In the genomic region with DNA sequence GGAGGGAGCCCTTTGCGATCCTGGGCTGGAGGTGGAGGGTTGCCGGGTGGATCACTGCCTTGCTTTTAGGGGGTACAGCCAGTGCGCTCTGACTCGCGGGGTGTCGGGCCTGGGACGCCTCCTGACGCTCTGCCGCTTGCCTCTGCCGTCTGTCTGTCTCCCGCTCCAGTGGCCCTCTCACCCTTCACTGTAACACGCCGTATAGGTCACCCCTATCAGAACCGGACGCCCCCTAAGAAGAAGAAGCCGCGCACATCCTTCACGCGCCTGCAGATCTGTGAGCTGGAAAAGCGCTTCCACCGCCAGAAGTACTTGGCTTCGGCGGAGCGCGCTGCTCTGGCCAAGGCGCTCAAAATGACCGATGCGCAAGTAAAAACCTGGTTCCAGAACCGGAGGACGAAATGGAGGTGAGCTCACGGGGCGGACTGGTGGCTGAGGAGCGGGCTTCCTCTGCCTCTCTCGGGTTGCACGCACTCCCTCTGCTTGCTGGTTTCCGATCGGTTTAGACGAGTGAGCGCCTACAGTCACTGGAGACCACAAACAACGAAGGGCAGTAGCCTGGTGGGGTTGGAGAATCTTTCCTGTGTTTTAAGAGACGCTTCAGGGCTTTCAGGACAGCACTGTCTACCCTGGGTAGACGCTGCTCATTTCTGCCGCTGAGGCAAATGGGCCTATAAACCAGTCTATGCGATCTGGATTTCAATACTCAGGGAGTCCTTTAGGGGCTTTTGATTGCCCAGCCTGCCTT, we compare ENCODE assay signal across 13 mouse cellular contexts. TPM values are rescaled to one million over a fixed set of nuclear protein-coding genes. Genes with fewer than 3 reads are reported as not detected.
DNase-seq lines count a peak whose midpoint lies in the region; ATAC-seq and TF ChIP-seq lines count a peak whose summit lies in the region.
"Had no signal": no experiment of that assay in that cellular context is flagged by ENCODE, and none has a peak within 500 bp of the region (broad histone marks: within the 10 kb centered on the region; RNA-seq: fewer than 3 reads in every experiment).

No protein-coding gene starts in this region.

- no peak for DNase-seq in heart, adult 11 months
- DNase-seq in stomach, postnatal 0 days (ENCODE audit: low spot score): no peak
- DNase-seq in lung, adult 18-20 months: no peak
- no peak for DNase-seq in testis, postnatal 10 days (ENCODE audit: low spot score)
- DNase-seq: forebrain, postnatal 0 days; kidney, adult 18-20 months; layer of hippocampus, postnatal 36 days; lung, adult 2 months had no signal

- no peak for TF ChIP-seq EP300 in stomach, postnatal 0 days (optimal IDR thresholded peaks at IDR 0.05)

- H3K36me3 ChIP-seq in heart, embryonic 11.5 days (ENCODE audit: control insufficient read depth, insufficient read depth, low read length): no peaks in the 10 kb centered on the region
- H3K36me3 ChIP-seq in midbrain, embryonic 12.5 days: no peaks in the 10 kb centered on the region
- H3K36me3 ChIP-seq in midbrain, embryonic 16.5 days (ENCODE audit: control insufficient read depth, insufficient read depth, low read length): no peaks in the 10 kb centered on the region
- no peaks in the 10 kb centered on the region for H3K36me3 ChIP-seq in hindbrain, embryonic 13.5 days
- H3K36me3 ChIP-seq in stomach, postnatal 0 days (ENCODE audit: control insufficient read depth, insufficient read depth, low read length): no peaks in the 10 kb centered on the region

- H3K27me3 ChIP-seq in heart, embryonic 11.5 days (ENCODE audit: control insufficient read depth, insufficient read depth, low read length): peaks cover 96% of the 10 kb centered on the region
- H3K27me3 ChIP-seq in midbrain, embryonic 12.5 days: peaks cover 99% of the 10 kb centered on the region
- peaks cover 76% of the 10 kb centered on the region for H3K27me3 ChIP-seq in midbrain, embryonic 16.5 days (ENCODE audit: control insufficient read depth, insufficient read depth, low read depth, low read length)
- peaks cover 97% of the 10 kb centered on the region for H3K27me3 ChIP-seq in hindbrain, embryonic 13.5 days
- peaks cover 41% of the 10 kb centered on the region for H3K27me3 ChIP-seq in stomach, postnatal 0 days (ENCODE audit: control insufficient read depth, insufficient read depth, low read length)

- ATAC-seq in heart, embryonic 11.5 days (replicated peaks; ENCODE audit: insufficient number of reproducible peaks, low FRiP score, low TSS enrichment): no peak
- ATAC-seq in midbrain, embryonic 12.5 days (ENCODE audit: low FRiP score, low read depth): no peak
- no peak for ATAC-seq in midbrain, embryonic 16.5 days
- ATAC-seq in hindbrain, embryonic 13.5 days (ENCODE audit: low FRiP score): no peak
- ATAC-seq in stomach, postnatal 0 days (ENCODE audit: low FRiP score, low TSS enrichment): no peak
- ATAC-seq: forebrain, postnatal 0 days had no signal

- H3K9ac ChIP-seq in heart, embryonic 11.5 days (ENCODE audit: low read depth, low read length): no peak overlapping the region
- no peak overlapping the region for H3K9ac ChIP-seq in midbrain, embryonic 12.5 days (replicated peaks)
- no peak overlapping the region for H3K9ac ChIP-seq in midbrain, embryonic 16.5 days (ENCODE audit: low read depth, low read length)
- H3K9ac ChIP-seq in hindbrain, embryonic 13.5 days: peak overlapping the region; percentile 29; the same call in 1 of the 2 replicates
- H3K9ac ChIP-seq in stomach, postnatal 0 days (ENCODE audit: low read length): no peak overlapping the region
- H3K9ac ChIP-seq: forebrain, postnatal 0 days had no signal

- TF ChIP-seq CTCF in stomach, postnatal 0 days (IDR thresholded peaks at IDR 0.05; ENCODE audit: low read depth): no peak

- H3K4me3 ChIP-seq in heart, embryonic 11.5 days (ENCODE audit: low read depth, low read length): peak overlapping the region; percentile 15; the same call in 1 of the 2 replicates
- 0 out of 2 replicates have a peak overlapping the region, but pooled peaks have one; percentile 3 for H3K4me3 ChIP-seq in midbrain, embryonic 12.5 days
- H3K4me3 ChIP-seq in midbrain, embryonic 16.5 days (ENCODE audit: low read depth, low read length): no peak overlapping the region
- peak overlapping the region; percentile 24 for H3K4me3 ChIP-seq in hindbrain, embryonic 13.5 days
- peak overlapping the region; percentile 10; the same call in 1 of the 2 replicates for H3K4me3 ChIP-seq in stomach, postnatal 0 days (ENCODE audit: low read depth, low read length)

- under 1% methylated on average over 44 of the region's 44 CpGs for whole genome bisulfite sequencing in heart, embryonic 11.5 days (ENCODE audit: insufficient replicate concordance)
- 0% methylated on average over 44 of the region's 44 CpGs for WGBS in midbrain, embryonic 12.5 days
- WGBS in midbrain, embryonic 16.5 days: under 1% methylated on average over 44 of the region's 44 CpGs
- WGBS in hindbrain, embryonic 13.5 days: under 1% methylated on average over 44 of the region's 44 CpGs
- WGBS in stomach, postnatal 0 days: 4% methylated on average over 43 of the region's 44 CpGs

- H3K27ac ChIP-seq in heart, embryonic 11.5 days (ENCODE audit: low read depth, low read length): no peak overlapping the region
- no peak overlapping the region for H3K27ac ChIP-seq in midbrain, embryonic 12.5 days (replicated peaks)
- no peak overlapping the region for H3K27ac ChIP-seq in midbrain, embryonic 16.5 days (ENCODE audit: low read length)
- H3K27ac ChIP-seq in hindbrain, embryonic 13.5 days: 0 out of 2 replicates have a peak overlapping the region, but pooled peaks have one; percentile 12
- H3K27ac ChIP-seq in stomach, postnatal 0 days (replicated peaks): no peak overlapping the region

- peak overlapping the region; percentile 42 for H3K4me2 ChIP-seq in heart, embryonic 11.5 days
- H3K4me2 ChIP-seq in midbrain, embryonic 12.5 days (replicated peaks): no peak overlapping the region; the same call in 1 of the 2 replicates
- no peak overlapping the region for H3K4me2 ChIP-seq in midbrain, embryonic 16.5 days (ENCODE audit: low read length)
- peak overlapping the region; percentile 39 for H3K4me2 ChIP-seq in hindbrain, embryonic 13.5 days
- H3K4me2 ChIP-seq in stomach, postnatal 0 days (replicated peaks; ENCODE audit: low read depth): no peak overlapping the region

- H3K9me3 ChIP-seq in heart, embryonic 11.5 days (replicated peaks; ENCODE audit: control insufficient read depth, low read length): no peaks in the 10 kb centered on the region
- no peaks in the 10 kb centered on the region for H3K9me3 ChIP-seq in midbrain, embryonic 12.5 days
- H3K9me3 ChIP-seq in midbrain, embryonic 16.5 days (replicated peaks; ENCODE audit: control insufficient read depth, low read length, poor library complexity, severe bottlenecking): no peaks in the 10 kb centered on the region
- no peaks in the 10 kb centered on the region for H3K9me3 ChIP-seq in hindbrain, embryonic 13.5 days
- H3K9me3 ChIP-seq in stomach, postnatal 0 days (ENCODE audit: control insufficient read depth, low read length): no peaks in the 10 kb centered on the region

- 0 out of 2 replicates have a peak, but pooled peaks cover 9% of the 10 kb centered on the region for H3K4me1 ChIP-seq in heart, embryonic 11.5 days (ENCODE audit: control insufficient read depth, insufficient read depth, low read length)
- H3K4me1 ChIP-seq in midbrain, embryonic 12.5 days: peaks cover 12% of the 10 kb centered on the region
- H3K4me1 ChIP-seq in midbrain, embryonic 16.5 days (ENCODE audit: control insufficient read depth, insufficient read depth, low read length): peaks cover 8% of the 10 kb centered on the region; the same call in 1 of the 2 replicates
- H3K4me1 ChIP-seq in hindbrain, embryonic 13.5 days (replicated peaks): peaks cover 20% of the 10 kb centered on the region
- no peaks in the 10 kb centered on the region; the same call in 1 of the 2 replicates for H3K4me1 ChIP-seq in stomach, postnatal 0 days (replicated peaks; ENCODE audit: control insufficient read depth, insufficient read depth)

RNA-seq across cellular contexts. Expression of a gene that starts 3.0 kb away (rescaled TPM):
- 0.45 and 1.0 TPM in 2 replicates for polyA plus RNA-seq in heart, embryonic 11.5 days (2014; fragmentation: Nextera tagmentation; extraction: Ambion mirVana)
- polyA plus RNA-seq in midbrain, embryonic 12.5 days (2016; fragmentation: Nextera tagmentation; extraction: Ambion mirVana): 0.48 and 0.75 TPM in 2 replicates
- polyA plus RNA-seq in midbrain, embryonic 16.5 days (2015; fragmentation: Nextera tagmentation; extraction: Ambion mirVana): not detected in 2 replicates
- 3.0 and 5.1 TPM in 2 replicates for polyA plus RNA-seq in hindbrain, embryonic 13.5 days (2015; fragmentation: Nextera tagmentation; extraction: Ambion mirVana)
- not detected in 2 replicates for polyA plus RNA-seq in stomach, postnatal 0 days (2015; fragmentation: Nextera tagmentation; extraction: Ambion mirVana)
- polyA plus RNA-seq: C2C12; forebrain, postnatal 0 days; lung, adult 2 months had no signal

Comparison
In these comparisons a context has a peak if more than half of its experiments do, and no peak if none do; other contexts are left out.
1. H3K4me2 ChIP-seq: peak in heart, embryonic 11.5 days (single experiment) and hindbrain, embryonic 13.5 days (single experiment); none in midbrain, embryonic 12.5 days (single experiment), midbrain, embryonic 16.5 days (single experiment) and stomach, postnatal 0 days (single experiment).